Mouse (Mus musculus) gastrocnemius, postnatal 25 days (tissue): ENCODE measurements around the gene Tnfrsf13b. TPM values are rescaled to one million over a fixed set of nuclear protein-coding genes. Genes with fewer than 3 reads are reported as not detected.
A peak's percentile ranks its signal among the peaks of the same experiment; 100 is the strongest.
"Not testable (repeated sequence)": the region's sequence is repeated elsewhere in the genome, so short reads cannot be mapped to it uniquely, and the experiment has no call there.

Experiments used
- DNase-seq: peaks from one replicate; pipeline ENCODE4 v3.0.0; 2022
- total RNA-seq, 2 experiments: library from RNA; stranded (reverse); gene quantifications; 1 replicate in 1 of 2; 2 replicates in 1 of 2; pipeline ENCODE4 v1.2.3; 2021

The Tnfrsf13b gene
- total RNA-seq, 2 experiments from 2014 or later: 0.20 to 0.75 TPM

GRCm38 (mm10) chr11:61173477-61173876 is 46.9 kb downstream of the Tnfrsf13b start:
- not testable (repeated sequence) for DNase-seq

- DNase-seq: no peak
These were observed 47.8 kb downstream of the Tnfrsf13b start for GRCm38 (mm10) chr11:61174291-61174820.

GRCm38 (mm10) chr11:61174821-61175658 is 48.5 kb downstream of the Tnfrsf13b start, which contains the start of gene Usp22:
Usp22 (minus strand) TSS chr11:61175055.
- peak; percentile 100 for DNase-seq

- DNase-seq: no peak
These were observed 49.2 kb downstream of the Tnfrsf13b start for GRCm38 (mm10) chr11:61175778-61176177.

- no peak for DNase-seq
These were observed 49.8 kb downstream of the Tnfrsf13b start for GRCm38 (mm10) chr11:61176321-61176720.

- DNase-seq: no peak
These were observed 53.8 kb downstream of the Tnfrsf13b start for GRCm38 (mm10) chr11:61180361-61180760.

GRCm38 (mm10) chr11:61181624-61182023 is 55.1 kb downstream of the Tnfrsf13b start:
- DNase-seq: no peak

- DNase-seq: no peak
These were observed 57.3 kb downstream of the Tnfrsf13b start for GRCm38 (mm10) chr11:61183820-61184219.

- no peak for DNase-seq
These were observed 64.2 kb downstream of the Tnfrsf13b start for GRCm38 (mm10) chr11:61190776-61191175.

- DNase-seq: not testable (repeated sequence)
These were observed 65.6 kb downstream of the Tnfrsf13b start for GRCm38 (mm10) chr11:61192123-61192522.

GRCm38 (mm10) chr11:61192779-61193178 is 66.2 kb downstream of the Tnfrsf13b start:
- DNase-seq: no peak

GRCm38 (mm10) chr11:61193392-61193791 is 66.8 kb downstream of the Tnfrsf13b start:
- DNase-seq: peak; percentile 48

GRCm38 (mm10) chr11:61196616-61197353 is 70.2 kb downstream of the Tnfrsf13b start:
- no peak for DNase-seq

- DNase-seq: no peak
These were observed 71.4 kb downstream of the Tnfrsf13b start for GRCm38 (mm10) chr11:61197935-61198334.

Other genes starting within 250 kb of the Tnfrsf13b start
- gene Tmem11, start 247.5 kb upstream of the Tnfrsf13b start, total RNA-seq: 10 to 100 TPM; 34.0 TPM
- 10 to 100 TPM in 1 of 2 experiments, 1 to 10 TPM in 1; 9.5 to 10.3 TPM for gene Natd1, start 212.0 kb upstream of the Tnfrsf13b start, total RNA-seq
- 100 to 1,000 TPM; 154 to 218 TPM for gene Map2k3, start 194.7 kb upstream of the Tnfrsf13b start, total RNA-seq
- 10 to 100 TPM; 44.5 to 45.1 TPM for gene Kcnj12, start 104.2 kb upstream of the Tnfrsf13b start, total RNA-seq
- gene Usp22, start 48.3 kb downstream of the Tnfrsf13b start, total RNA-seq: 10 to 100 TPM; 14.0 TPM
- under 1 TPM; 0.15 to 0.21 TPM for gene Aldh3a1, start 80.8 kb downstream of the Tnfrsf13b start, total RNA-seq
- 10 to 100 TPM; 12.6 to 12.8 TPM for gene Aldh3a2, start 140.7 kb downstream of the Tnfrsf13b start, total RNA-seq
- not detected for gene Slc47a2, start 216.1 kb downstream of the Tnfrsf13b start, total RNA-seq